Mouse (Mus musculus) small intestine, adult 2 months (tissue): Measurements from ENCODE around the gene Gm10181.

Experiments
- CTCF ChIP-seq: fragments of 200-500 bp; IDR thresholded peaks from 2 replicates; pipeline ENCODE4 v1.5.1; 2012; ENCODE audit warnings: low read depth, mild to moderate bottlenecking, control low read depth, inconsistent platforms, low read length, moderate library complexity, mixed read lengths; ENCODE audit not compliant: insufficient replicate concordance, insufficient read length; ENCODE audit errors: extremely low read depth
- POLR2A ChIP-seq: fragments of 200-500 bp; IDR thresholded peaks from 2 replicates; pipeline ENCODE4 v1.6.1; 2012; ENCODE audit warnings: low read depth, mild to moderate bottlenecking, control low read depth, inconsistent platforms, low read length, moderate library complexity

DNA sequence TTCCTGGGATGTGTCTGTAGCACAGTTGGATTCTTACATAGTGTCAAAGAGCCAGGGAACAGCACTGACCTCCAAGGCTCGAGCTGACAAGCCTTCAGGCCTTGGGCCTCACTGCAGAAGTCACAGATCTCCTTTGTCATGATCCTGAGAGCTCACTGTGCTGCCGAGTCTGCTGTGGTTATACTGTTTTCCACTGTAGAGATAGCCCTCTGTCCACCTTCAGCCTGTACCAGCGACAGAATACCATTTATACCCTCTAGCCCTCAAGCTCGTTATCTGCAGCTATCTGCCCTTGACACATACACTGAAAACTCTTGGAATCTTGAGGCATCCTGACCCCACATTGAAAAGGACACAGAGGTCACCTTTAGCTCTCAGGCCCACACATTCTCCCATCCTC lies 37.3 kb upstream of the Gm10181 start:
- TF ChIP-seq CTCF (no peak), POLR2A (no peak)
